Mouse (Mus musculus) intestine, embryonic 14.5 days (tissue): ENCODE data around the gene BC055324. TPM values are rescaled to one million over a fixed set of nuclear protein-coding genes. Genes with fewer than 3 reads are reported as not detected.
A peak's percentile ranks its signal among the peaks of the same experiment; 100 is the strongest.

Source experiments
- ATAC-seq: fragments of 200-750 bp; cut with Nextera tagmentation; replicated peaks from 2 replicates; pipeline ENCODE4 v1.8.0; 2017; ENCODE audit warnings: low read depth, moderate number of reproducible peaks, moderate TSS enrichment, moderate library complexity; ENCODE audit not compliant: low FRiP score, low TSS enrichment
- DNase-seq: peaks from one replicate; pipeline ENCODE4 v3.0.0-alpha.2; 2018; ENCODE audit warnings: low spot score
- H3K27ac ChIP-seq: fragments of 300-500 bp; sonication (generic); 2 replicates; pipeline ENCODE4 v1.5.1; 2014; ENCODE audit warnings: low read depth, mild to moderate bottlenecking, control low read depth
- H3K27me3 ChIP-seq: fragments of 300-500 bp; sonication (generic); replicated peaks from 2 replicates; pipeline ENCODE4 v1.6.1; 2014; ENCODE audit warnings: low read length, control low read depth; ENCODE audit not compliant: control insufficient read depth, insufficient read depth
- H3K36me3 ChIP-seq: fragments of 300-500 bp; sonication (generic); 2 replicates; pipeline ENCODE4 v1.6.1; 2014; ENCODE audit warnings: low read length, control low read depth; ENCODE audit not compliant: control insufficient read depth, insufficient read depth
- H3K4me1 ChIP-seq: fragments of 300-500 bp; sonication (generic); replicated peaks from 2 replicates; pipeline ENCODE4 v1.6.1; 2014; ENCODE audit warnings: low read length, control low read depth, mixed read lengths; ENCODE audit not compliant: control insufficient read depth, insufficient read depth
- H3K4me2 ChIP-seq: fragments of 300-500 bp; sonication (generic); 2 replicates; pipeline ENCODE4 v1.6.1; 2014; ENCODE audit warnings: low read length
- H3K4me3 ChIP-seq: fragments of 300-500 bp; sonication (generic); 2 replicates; pipeline ENCODE4 v1.5.1; 2014; ENCODE audit warnings: low read depth, low read length, control low read depth, mixed read lengths
- H3K9ac ChIP-seq: fragments of 300-500 bp; sonication (generic); 2 replicates; pipeline ENCODE4 v1.6.1; 2014; ENCODE audit warnings: mild to moderate bottlenecking, low read length
- H3K9me3 ChIP-seq: fragments of 300-500 bp; sonication (generic); 2 replicates; pipeline ENCODE4 v1.6.1; 2016; ENCODE audit warnings: low read length, control low read depth; ENCODE audit not compliant: control insufficient read depth
- WGBS: fragments of 180-500 bp; shearing (Covaris S2); extraction: QIAGEN DNeasy Blood & Tissue Kit; methylation state at CpG from one replicate; pipeline ENCODE4 v1.1.7; 2014; 5-methylcytosine and 5-hydroxymethylcytosine counted together
- polyA plus RNA-seq: library from polyadenylated mRNA; unstranded; fragments of >200 nt; fragmentation: Nextera tagmentation; extraction: Ambion mirVana; gene quantifications from 2 replicates; pipeline ENCODE4 v1.2.1, GENCODE M21; 2014

BC055324 gene
- polyA plus RNA-seq, 1 experiment from 2014 or later = 20.7 TPM

- Histone ChIP-seq H3K4me2 (no peak overlapping the region), H3K27me3 (no peaks in the 10 kb centered on the region), H3K27ac (no peak overlapping the region), H3K9me3 (no peaks in the 10 kb centered on the region), H3K4me3 (no peak overlapping the region), H3K4me1 (no peaks in the 10 kb centered on the region), H3K36me3 (no peaks in the 10 kb centered on the region), H3K9ac (no peak overlapping the region)
- DNase-seq (no peak), ATAC-seq (no peak)
- 81% methylated on average over 16 of the region's 16 CpGs for WGBS
Measured at GRCm38 (mm10) chr1:164018221-164018896, 23.8 kb upstream of the BC055324 start.

- Histone ChIP-seq H3K27me3 (no peaks in the 10 kb centered on the region), H3K4me2 (no peak overlapping the region), H3K9ac (no peak overlapping the region), H3K27ac (no peak overlapping the region), H3K4me3 (no peak overlapping the region), H3K9me3 (no peaks in the 10 kb centered on the region), H3K36me3 (no peaks in the 10 kb centered on the region), H3K4me1 (no peaks in the 10 kb centered on the region)
- 71% methylated on average over 1 of the region's 1 CpGs for WGBS
- ATAC-seq (no peak), DNase-seq (no peak)
Measured at GRCm38 (mm10) chr1:164014616-164015015, 20.0 kb upstream of the BC055324 start.

- WGBS = 40% methylated on average over 2 of the region's 2 CpGs
- Histone ChIP-seq H3K27me3 (no peaks in the 10 kb centered on the region), H3K4me1 (no peaks in the 10 kb centered on the region), H3K9me3 (no peaks in the 10 kb centered on the region), H3K4me3 (no peak overlapping the region), H3K27ac (no peak overlapping the region), H3K4me2 (no peak overlapping the region), H3K9ac (no peak overlapping the region), H3K36me3 (no peaks in the 10 kb centered on the region)
- ATAC-seq = no peak
- no peak for DNase-seq
Measured at GRCm38 (mm10) chr1:164009235-164009634, 14.6 kb upstream of the BC055324 start.

- ATAC-seq = no peak
Measured at GRCm38 (mm10) chr1:164004311-164004710, 9.7 kb upstream of the BC055324 start.

GRCm38 (mm10) chr1:164001831-164002452 is 7.3 kb upstream of the BC055324 start:
- ATAC-seq (no peak), DNase-seq (no peak)
- no peak overlapping the region for H3K4me3 ChIP-seq
- H3K27ac ChIP-seq = no peak overlapping the region
- no peak overlapping the region for H3K4me2 ChIP-seq
- H3K9me3 ChIP-seq = no peaks in the 10 kb centered on the region
- 68% methylated on average over 6 of the region's 6 CpGs for WGBS
- H3K36me3 ChIP-seq = no peaks in the 10 kb centered on the region
- no peaks in the 10 kb centered on the region for H3K4me1 ChIP-seq
- H3K9ac ChIP-seq = no peak overlapping the region
- no peaks in the 10 kb centered on the region for H3K27me3 ChIP-seq

More at GRCm38 (mm10) chr1:164004311-164004710, 9.7 kb upstream of the BC055324 start:
- H3K4me1 ChIP-seq = no peaks in the 10 kb centered on the region
- H3K9ac ChIP-seq = no peak overlapping the region
- no peak for DNase-seq
- H3K27ac ChIP-seq = no peak overlapping the region
- no peaks in the 10 kb centered on the region for H3K9me3 ChIP-seq
- H3K4me2 ChIP-seq = no peak overlapping the region
- no peaks in the 10 kb centered on the region for H3K27me3 ChIP-seq
- H3K36me3 ChIP-seq = no peaks in the 10 kb centered on the region
- no peak overlapping the region for H3K4me3 ChIP-seq
- 72% methylated on average over 3 of the region's 3 CpGs for WGBS

GRCm38 (mm10) chr1:163995609-163995913 is 965 bp upstream of the BC055324 start:
- Histone ChIP-seq H3K36me3 (no peaks in the 10 kb centered on the region), H3K4me2 (peak overlapping the region; percentile 77), H3K27me3 (no peaks in the 10 kb centered on the region), H3K9me3 (no peaks in the 10 kb centered on the region), H3K4me3 (peak overlapping the region; percentile 59), H3K27ac (no peak overlapping the region), H3K4me1 (peaks cover 6% of the 10 kb centered on the region), H3K9ac (peak overlapping the region; percentile 66; the same call in 1 of the 2 replicates)
- no peak for ATAC-seq
- DNase-seq = no peak
- 80% methylated on average over 1 of the region's 2 CpGs for WGBS

- Histone ChIP-seq H3K9ac (peak overlapping the region; percentile 66), H3K4me1 (peaks cover 6% of the 10 kb centered on the region), H3K27ac (peak overlapping the region; percentile 71; the same call in 1 of the 2 replicates), H3K4me2 (peak overlapping the region; percentile 66), H3K9me3 (no peaks in the 10 kb centered on the region), H3K4me3 (peak overlapping the region; percentile 59), H3K36me3 (no peaks in the 10 kb centered on the region), H3K27me3 (no peaks in the 10 kb centered on the region)
- DNase-seq (no peak), ATAC-seq (peak; percentile 85)
- WGBS = 2% methylated on average over 38 of the region's 38 CpGs
Measured at GRCm38 (mm10) chr1:163994173-163994720, 349 bp downstream of the BC055324 start.

GRCm38 (mm10) chr1:163992371-163992770 is 2.2 kb downstream of the BC055324 start:
- no peaks in the 10 kb centered on the region for H3K27me3 ChIP-seq
- no peak for ATAC-seq
- peaks cover 7% of the 10 kb centered on the region for H3K36me3 ChIP-seq
- H3K4me2 ChIP-seq = no peak overlapping the region
- H3K9me3 ChIP-seq = no peaks in the 10 kb centered on the region
- H3K4me3 ChIP-seq = no peak overlapping the region
- H3K9ac ChIP-seq = no peak overlapping the region
- no peak for DNase-seq
- no peak overlapping the region for H3K27ac ChIP-seq
- 84% methylated on average over 4 of the region's 4 CpGs for WGBS
- peaks cover 6% of the 10 kb centered on the region for H3K4me1 ChIP-seq

- ATAC-seq (no peak), DNase-seq (no peak)
- Histone ChIP-seq H3K4me2 (no peak overlapping the region), H3K9ac (no peak overlapping the region), H3K4me3 (no peak overlapping the region), H3K9me3 (no peaks in the 10 kb centered on the region), H3K4me1 (no peaks in the 10 kb centered on the region), H3K36me3 (peaks cover 43% of the 10 kb centered on the region), H3K27ac (no peak overlapping the region), H3K27me3 (no peaks in the 10 kb centered on the region)
- 82% methylated on average over 1 of the region's 1 CpGs for WGBS
Measured at GRCm38 (mm10) chr1:163976515-163976914, 18.1 kb downstream of the BC055324 start.
